Mouse (Mus musculus) MEL (cell line): ENCODE results near the gene Slc4a10.

Source experiments
- CTCF ChIP-seq, 3 experiments: IDR thresholded peaks in 2 of 3; conservative IDR thresholded peaks in 1 of 3; 2 replicates each; pipeline ENCODE4 v1.5.1; 2011 to 2012; ENCODE audit warnings: low read length in 3 of 3, low read depth in 2 of 3, mild to moderate bottlenecking in 2 of 3, improper control_type of control experiment in 1 of 3, inconsistent platforms in 1 of 3, mixed read lengths in 1 of 3, moderate library complexity in 1 of 3; ENCODE audit not compliant: control insufficient read depth in 1 of 3, insufficient read depth in 1 of 3, poor library complexity in 1 of 3, severe bottlenecking in 1 of 3
- MAZ ChIP-seq: IDR thresholded peaks from 2 replicates; pipeline ENCODE4 v1.6.1; 2012; ENCODE audit warnings: low read depth, mild to moderate bottlenecking, inconsistent platforms, low read length, improper control_type of control experiment
- POLR2A ChIP-seq, 2 experiments: IDR thresholded peaks; 2 replicates each; pipeline ENCODE4 v1.6.1; 2011 to 2012; ENCODE audit warnings: low read length in 2 of 2, mild to moderate bottlenecking in 2 of 2, control low read depth in 1 of 2, improper control_type of control experiment in 1 of 2, low read depth in 1 of 2, moderate library complexity in 1 of 2; ENCODE audit not compliant: control insufficient read depth in 1 of 2, insufficient read depth in 1 of 2, poor library complexity in 1 of 2
- TAL1 ChIP-seq: IDR thresholded peaks from 2 replicates; pipeline ENCODE4 v1.6.1; 2012; ENCODE audit warnings: mild to moderate bottlenecking, inconsistent platforms, low read length, moderate library complexity, mixed read lengths

DNA sequence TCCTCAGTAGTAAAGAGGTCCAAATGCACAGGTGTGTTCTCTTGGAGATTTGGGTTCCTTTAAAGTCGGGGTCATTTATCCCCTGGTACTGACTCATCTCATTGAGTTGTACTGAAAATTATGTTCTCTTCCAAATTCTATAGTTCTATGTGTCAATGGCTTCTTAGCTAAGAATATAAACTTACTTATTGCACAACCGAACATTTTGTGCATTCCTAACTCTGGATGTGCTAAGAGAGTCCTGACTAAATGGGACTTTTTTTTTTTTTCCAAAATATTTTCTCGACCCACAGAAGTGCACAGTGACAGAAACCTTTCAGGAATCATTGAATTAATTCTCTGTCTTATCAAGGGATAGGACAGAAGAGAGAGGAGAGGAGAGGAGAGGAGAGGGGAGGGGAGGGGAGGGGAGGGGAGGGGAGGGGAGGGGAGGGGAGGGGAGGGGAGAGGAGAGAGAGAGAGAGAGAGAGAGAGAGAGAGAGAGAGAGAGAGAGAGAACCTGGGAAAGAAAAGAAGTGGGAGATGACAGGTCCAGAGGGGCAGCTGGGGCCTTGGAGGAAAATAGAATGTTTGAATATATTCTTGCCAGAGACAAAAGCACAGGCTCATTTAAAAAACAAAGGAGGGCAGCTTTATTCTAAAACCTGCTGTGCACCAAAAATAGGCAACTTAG, 294.9 kb downstream of the Slc4a10 start:
- TF ChIP-seq POLR2A (IDR thresholded peaks at IDR 0.05; ENCODE audit: control insufficient read depth in 1 of 2, insufficient read depth in 1 of 2, low read depth in 1 of 2, low read length in 2 of 2, poor library complexity in 1 of 2) (no peak), CTCF (IDR thresholded peaks at IDR 0.05 in 2 of 3, conservative IDR thresholded peaks at IDR 0.05 in 1 of 3; ENCODE audit: control insufficient read depth in 1 of 3, insufficient read depth in 1 of 3, low read depth in 2 of 3, low read length in 3 of 3, poor library complexity in 1 of 3, severe bottlenecking in 1 of 3) (no peak), TAL1 (no peak), MAZ (no peak)
